Mouse (Mus musculus): Measurements from ENCODE around the gene Cops7b. TPM values are rescaled to one million over a fixed set of nuclear protein-coding genes. Genes with fewer than 3 reads are reported as not detected.
"Not testable (repeated sequence)": the region's sequence is repeated elsewhere in the genome, so short reads cannot be mapped to it uniquely, and the experiment has no call there.

Gene Cops7b
- 32.3 and 33.0 TPM in 2 replicates for polyA plus RNA-seq (2015; fragmentation: Nextera tagmentation; extraction: Ambion mirVana)

- ATAC-seq, result peak; percentile 98
- H3K36me3 ChIP-seq, result no peaks in the 10 kb centered on the region
- peak within 1 kb of the TSS; percentile 77 for H3K4me2 ChIP-seq (replicated peaks)
- peak within 1 kb of the TSS; percentile 55; the same call in 1 of the 2 replicates for H3K27ac ChIP-seq
- under 1% methylated on average over 26 of the region's 26 CpGs for WGBS
- H3K9me3 ChIP-seq, result no peaks in the 10 kb centered on the region
- H3K4me3 ChIP-seq (replicated peaks), result peak within 1 kb of the TSS; percentile 83
- H3K9ac ChIP-seq, result peak within 1 kb of the TSS; percentile 89
- peaks cover 6% of the 10 kb centered on the region; the same call in 1 of the 2 replicates for H3K4me1 ChIP-seq (replicated peaks)
- no peaks in the 10 kb centered on the region for H3K27me3 ChIP-seq (replicated peaks)
Measured at GRCm38 (mm10) chr1:86582451-86583096, at the start of gene Cops7b, which contains the start of gene Pde6d. TSS of gene Cops7b (plus strand) at chr1:86582904. TSS of gene Pde6d (minus strand) at chr1:86582629.

- WGBS, result 88% methylated on average over 6 of the region's 6 CpGs
- Histone ChIP-seq H3K27me3 (replicated peaks) (no peaks in the 10 kb centered on the region), H3K9me3 (no peaks in the 10 kb centered on the region), H3K36me3 (peaks cover 12% of the 10 kb centered on the region), H3K4me2 (replicated peaks) (no peak overlapping the region), H3K27ac (no peak overlapping the region), H3K4me3 (replicated peaks) (no peak overlapping the region), H3K4me1 (replicated peaks) (peaks cover 27% of the 10 kb centered on the region), H3K9ac (no peak overlapping the region)
- no peak for ATAC-seq
Measured at GRCm38 (mm10) chr1:86533411-86534130, 49.1 kb upstream of the Cops7b start.

- no peaks in the 10 kb centered on the region for H3K4me1 ChIP-seq (replicated peaks)
- H3K4me3 ChIP-seq (replicated peaks), result no peak overlapping the region
- H3K4me2 ChIP-seq (replicated peaks), result no peak overlapping the region
- no peak overlapping the region for H3K27ac ChIP-seq
- H3K9me3 ChIP-seq, result no peaks in the 10 kb centered on the region
- ATAC-seq, result no peak
- H3K36me3 ChIP-seq, result peaks cover 5% of the 10 kb centered on the region
- H3K9ac ChIP-seq, result no peak overlapping the region
- WGBS, result 66% methylated on average over 3 of the region's 3 CpGs
- no peaks in the 10 kb centered on the region for H3K27me3 ChIP-seq (replicated peaks)
Measured at GRCm38 (mm10) chr1:86538383-86538782, 44.3 kb upstream of the Cops7b start.

- not testable (repeated sequence) for H3K9me3 ChIP-seq; H3K4me2 ChIP-seq (replicated peaks); H3K36me3 ChIP-seq; H3K27ac ChIP-seq; ATAC-seq; H3K4me1 ChIP-seq (replicated peaks); H3K4me3 ChIP-seq (replicated peaks); H3K9ac ChIP-seq; H3K27me3 ChIP-seq (replicated peaks)
- WGBS, result 90% methylated on average over 12 of the region's 12 CpGs
Measured at GRCm38 (mm10) chr1:86539583-86539982, 43.1 kb upstream of the Cops7b start.

GRCm38 (mm10) chr1:86542584-86542983 lies 40.1 kb upstream of the Cops7b start:
- Histone ChIP-seq H3K27me3 (replicated peaks) (no peaks in the 10 kb centered on the region), H3K4me1 (replicated peaks) (no peaks in the 10 kb centered on the region), H3K9me3 (no peaks in the 10 kb centered on the region), H3K9ac (no peak overlapping the region), H3K4me3 (replicated peaks) (no peak overlapping the region), H3K4me2 (replicated peaks) (no peak overlapping the region), H3K27ac (no peak overlapping the region), H3K36me3 (peaks cover 5% of the 10 kb centered on the region)
- WGBS, result 85% methylated on average over 2 of the region's 2 CpGs
- ATAC-seq, result no peak

GRCm38 (mm10) chr1:86546797-86547196 lies 35.9 kb upstream of the Cops7b start:
- H3K27me3 ChIP-seq (replicated peaks), result no peaks in the 10 kb centered on the region
- no peak overlapping the region for H3K4me3 ChIP-seq (replicated peaks)
- no peak overlapping the region for H3K9ac ChIP-seq
- no peaks in the 10 kb centered on the region for H3K9me3 ChIP-seq
- H3K36me3 ChIP-seq, result peaks cover 5% of the 10 kb centered on the region
- H3K27ac ChIP-seq, result no peak overlapping the region
- H3K4me2 ChIP-seq (replicated peaks), result no peak overlapping the region
- H3K4me1 ChIP-seq (replicated peaks), result no peaks in the 10 kb centered on the region
- 77% methylated on average over 3 of the region's 3 CpGs for WGBS
- ATAC-seq, result no peak

GRCm38 (mm10) chr1:86551299-86551698 lies 31.4 kb upstream of the Cops7b start:
- Histone ChIP-seq H3K4me2 (replicated peaks) (no peak overlapping the region), H3K4me1 (replicated peaks) (no peaks in the 10 kb centered on the region), H3K4me3 (replicated peaks) (no peak overlapping the region), H3K9ac (no peak overlapping the region), H3K27me3 (replicated peaks) (no peaks in the 10 kb centered on the region), H3K27ac (no peak overlapping the region), H3K9me3 (no peaks in the 10 kb centered on the region), H3K36me3 (no peaks in the 10 kb centered on the region)
- no peak for ATAC-seq
- 74% methylated on average over 4 of the region's 4 CpGs for WGBS

- H3K27ac ChIP-seq, result no peak overlapping the region
- no peak overlapping the region for H3K4me3 ChIP-seq (replicated peaks)
- H3K4me2 ChIP-seq (replicated peaks), result no peak overlapping the region
- no peaks in the 10 kb centered on the region for H3K4me1 ChIP-seq (replicated peaks)
- no peaks in the 10 kb centered on the region for H3K27me3 ChIP-seq (replicated peaks)
- 0 out of 2 replicates have a peak, but pooled peaks cover under 1% of the 10 kb centered on the region for H3K36me3 ChIP-seq
- ATAC-seq, result no peak
- 45% methylated on average over 2 of the region's 2 CpGs for WGBS
- no peak overlapping the region for H3K9ac ChIP-seq
- H3K9me3 ChIP-seq, result no peaks in the 10 kb centered on the region
Measured at GRCm38 (mm10) chr1:86551877-86552276, 30.8 kb upstream of the Cops7b start.

- Histone ChIP-seq H3K4me2 (replicated peaks) (no peak overlapping the region), H3K36me3 (0 out of 2 replicates have a peak, but pooled peaks cover 3% of the 10 kb centered on the region), H3K9ac (no peak overlapping the region), H3K27me3 (replicated peaks) (no peaks in the 10 kb centered on the region), H3K4me3 (replicated peaks) (no peak overlapping the region), H3K27ac (no peak overlapping the region), H3K4me1 (replicated peaks) (no peaks in the 10 kb centered on the region), H3K9me3 (no peaks in the 10 kb centered on the region)
- 90% methylated on average over 3 of the region's 3 CpGs for WGBS
- no peak for ATAC-seq
Measured at GRCm38 (mm10) chr1:86555665-86556064, 27.0 kb upstream of the Cops7b start.

GRCm38 (mm10) chr1:86557872-86558271 lies 24.8 kb upstream of the Cops7b start:
- 65% methylated on average over 7 of the region's 7 CpGs for WGBS

GRCm38 (mm10) chr1:86559232-86559631 lies 23.5 kb upstream of the Cops7b start:
- no peak overlapping the region for H3K4me2 ChIP-seq (replicated peaks)
- no peaks in the 10 kb centered on the region for H3K4me1 ChIP-seq (replicated peaks)
- 0 out of 2 replicates have a peak, but pooled peaks cover 3% of the 10 kb centered on the region for H3K36me3 ChIP-seq
- H3K27ac ChIP-seq, result no peak overlapping the region
- H3K4me3 ChIP-seq (replicated peaks), result no peak overlapping the region
- no peak for ATAC-seq
- no peaks in the 10 kb centered on the region for H3K27me3 ChIP-seq (replicated peaks)
- no peaks in the 10 kb centered on the region for H3K9me3 ChIP-seq
- WGBS, result 94% methylated on average over 3 of the region's 3 CpGs
- no peak overlapping the region for H3K9ac ChIP-seq

More at GRCm38 (mm10) chr1:86557872-86558271, 24.8 kb upstream of the Cops7b start:
- Histone ChIP-seq H3K4me2 (replicated peaks) (no peak overlapping the region), H3K9ac (no peak overlapping the region), H3K4me1 (replicated peaks) (no peaks in the 10 kb centered on the region), H3K27me3 (replicated peaks) (no peaks in the 10 kb centered on the region), H3K27ac (no peak overlapping the region), H3K36me3 (0 out of 2 replicates have a peak, but pooled peaks cover 3% of the 10 kb centered on the region), H3K9me3 (no peaks in the 10 kb centered on the region), H3K4me3 (replicated peaks) (no peak overlapping the region)
- no peak for ATAC-seq

GRCm38 (mm10) chr1:86562663-86563062 lies 20.0 kb upstream of the Cops7b start:
- H3K4me2 ChIP-seq (replicated peaks), result no peak overlapping the region
- no peak overlapping the region for H3K27ac ChIP-seq
- H3K4me1 ChIP-seq (replicated peaks), result no peaks in the 10 kb centered on the region
- peak; percentile 92 for ATAC-seq
- H3K4me3 ChIP-seq (replicated peaks), result no peak overlapping the region
- 66% methylated on average over 2 of the region's 2 CpGs for WGBS
- H3K9ac ChIP-seq, result no peak overlapping the region
- no peaks in the 10 kb centered on the region for H3K36me3 ChIP-seq
- no peaks in the 10 kb centered on the region for H3K9me3 ChIP-seq
- no peaks in the 10 kb centered on the region for H3K27me3 ChIP-seq (replicated peaks)
